Mouse (Mus musculus): Measurements from ENCODE around the gene Ccdc85c.
A peak's percentile ranks its signal among the peaks of the same experiment; 100 is the strongest.

The Ccdc85c gene

GRCm38 (mm10) chr12:108275508-108275890 lies 274 bp upstream of the Ccdc85c start:
- Histone ChIP-seq H3K36me3 (ENCODE audit: insufficient read depth, low read length) (peaks cover 34% of the 10 kb centered on the region), H3K4me1 (replicated peaks; ENCODE audit: low read depth, low read length) (peaks cover 74% of the 10 kb centered on the region), H3K27me3 (ENCODE audit: insufficient read depth, low read length) (peaks cover 65% of the 10 kb centered on the region), H3K9me3 (ENCODE audit: low read length) (no peaks in the 10 kb centered on the region), H3K4me3 (replicated peaks; ENCODE audit: low read length) (peak overlapping the region; percentile 85)
- no peak for TF ChIP-seq POU5F1 (IDR thresholded peaks at IDR 0.05; ENCODE audit: borderline replicate concordance, low read length)
- TF ChIP-seq CTCF (conservative IDR thresholded peaks at IDR 0.05; ENCODE audit: low read length), result no peak
- no peak for TF ChIP-seq NANOG (IDR thresholded peaks at IDR 0.05; ENCODE audit: borderline replicate concordance, low read length)

DNA sequence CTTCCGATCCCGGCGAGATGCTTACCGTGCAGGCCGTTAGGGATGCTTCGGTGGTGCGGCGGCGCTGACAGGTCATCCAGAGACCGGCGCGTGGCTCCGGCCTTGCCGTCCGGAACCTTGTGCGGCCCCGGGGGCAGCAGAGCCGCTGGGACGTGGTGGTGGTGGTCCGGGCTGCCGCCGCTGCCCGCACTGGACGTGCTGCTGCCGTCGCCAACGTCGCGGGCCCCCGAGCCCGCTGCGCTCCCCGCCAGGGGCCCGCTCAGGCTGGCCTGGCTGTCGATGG lies 971 bp downstream of the Ccdc85c start:
- Histone ChIP-seq H3K9me3 (ENCODE audit: low read length) (no peaks in the 10 kb centered on the region), H3K27me3 (ENCODE audit: insufficient read depth, low read length) (peaks cover 64% of the 10 kb centered on the region), H3K4me1 (replicated peaks; ENCODE audit: low read depth, low read length) (peaks cover 74% of the 10 kb centered on the region), H3K4me3 (replicated peaks; ENCODE audit: low read length) (peak overlapping the region; percentile 84), H3K36me3 (ENCODE audit: insufficient read depth, low read length) (peaks cover 43% of the 10 kb centered on the region)
- no peak for TF ChIP-seq CTCF (conservative IDR thresholded peaks at IDR 0.05; ENCODE audit: low read length)
- no peak for TF ChIP-seq POU5F1 (IDR thresholded peaks at IDR 0.05; ENCODE audit: borderline replicate concordance, low read length)
- TF ChIP-seq NANOG (IDR thresholded peaks at IDR 0.05; ENCODE audit: borderline replicate concordance, low read length), result no peak

GRCm38 (mm10) chr12:108273466-108274312 lies 1.5 kb downstream of the Ccdc85c start:
- Histone ChIP-seq H3K27me3 (ENCODE audit: insufficient read depth, low read length) (peaks cover 58% of the 10 kb centered on the region), H3K4me1 (replicated peaks; ENCODE audit: low read depth, low read length) (peaks cover 74% of the 10 kb centered on the region), H3K9me3 (ENCODE audit: low read length) (no peaks in the 10 kb centered on the region), H3K36me3 (ENCODE audit: insufficient read depth, low read length) (peaks cover 45% of the 10 kb centered on the region), H3K4me3 (replicated peaks; ENCODE audit: low read length) (peak overlapping the region; percentile 84)
- TF ChIP-seq CTCF (conservative IDR thresholded peaks at IDR 0.05; ENCODE audit: low read length), result no peak
- TF ChIP-seq POU5F1 (IDR thresholded peaks at IDR 0.05; ENCODE audit: borderline replicate concordance, low read length), result no peak
- no peak for TF ChIP-seq NANOG (IDR thresholded peaks at IDR 0.05; ENCODE audit: borderline replicate concordance, low read length)

GRCm38 (mm10) chr12:108272143-108272635 lies 3.0 kb downstream of the Ccdc85c start:
- Histone ChIP-seq H3K27me3 (ENCODE audit: insufficient read depth, low read length) (peaks cover 44% of the 10 kb centered on the region), H3K4me1 (replicated peaks; ENCODE audit: low read depth, low read length) (peaks cover 74% of the 10 kb centered on the region), H3K4me3 (replicated peaks; ENCODE audit: low read length) (no peak overlapping the region), H3K9me3 (ENCODE audit: low read length) (no peaks in the 10 kb centered on the region), H3K36me3 (ENCODE audit: insufficient read depth, low read length) (peaks cover 51% of the 10 kb centered on the region)
- TF ChIP-seq CTCF (conservative IDR thresholded peaks at IDR 0.05; ENCODE audit: low read length), result no peak
- TF ChIP-seq NANOG (IDR thresholded peaks at IDR 0.05; ENCODE audit: borderline replicate concordance, low read length), result no peak

GRCm38 (mm10) chr12:108271351-108272142 lies 3.7 kb downstream of the Ccdc85c start:
- TF ChIP-seq POU5F1 (IDR thresholded peaks at IDR 0.05; ENCODE audit: borderline replicate concordance, low read length) (no peak), CTCF (conservative IDR thresholded peaks at IDR 0.05; ENCODE audit: low read length) (no peak), NANOG (IDR thresholded peaks at IDR 0.05; ENCODE audit: borderline replicate concordance, low read length) (no peak)
- Histone ChIP-seq H3K4me3 (replicated peaks; ENCODE audit: low read length) (no peak overlapping the region), H3K27me3 (ENCODE audit: insufficient read depth, low read length) (peaks cover 37% of the 10 kb centered on the region)

DNA sequence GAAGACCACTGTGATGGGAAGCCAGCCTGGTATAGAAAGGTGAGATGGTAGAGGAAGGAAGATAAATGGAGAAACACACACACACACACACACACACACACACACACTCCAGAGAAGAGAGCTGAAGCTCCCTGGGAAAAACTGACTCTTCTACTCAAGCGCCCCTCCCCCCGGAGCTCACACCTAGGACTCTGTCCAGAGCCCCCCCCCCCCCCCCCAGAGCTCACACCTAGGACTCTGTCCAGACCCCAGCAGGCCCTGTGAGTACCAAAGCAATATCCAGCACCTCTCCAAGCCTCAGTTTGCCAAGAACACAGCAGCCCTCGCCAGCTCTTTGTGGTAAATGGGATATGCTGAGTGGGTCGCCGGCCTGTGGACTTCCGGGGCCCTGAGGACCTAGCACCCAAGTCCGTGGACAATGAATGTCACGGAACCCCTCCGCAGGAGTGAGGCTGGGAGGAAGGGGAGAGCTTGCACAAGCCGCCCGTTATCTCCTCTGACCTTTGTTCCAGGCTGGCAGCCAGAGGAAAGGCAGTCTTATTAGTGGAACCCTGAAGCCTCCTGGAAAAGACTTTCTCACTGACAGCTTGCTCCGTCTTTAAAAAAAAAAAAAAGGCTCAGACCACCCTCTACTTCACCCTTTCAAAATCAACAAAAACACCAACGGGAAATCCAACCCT lies 4.8 kb downstream of the Ccdc85c start:
- no peak for TF ChIP-seq POU5F1 (IDR thresholded peaks at IDR 0.05; ENCODE audit: borderline replicate concordance, low read length)
- TF ChIP-seq CTCF (conservative IDR thresholded peaks at IDR 0.05; ENCODE audit: low read length), result no peak
- TF ChIP-seq NANOG (IDR thresholded peaks at IDR 0.05; ENCODE audit: borderline replicate concordance, low read length), result no peak
- H3K4me1 ChIP-seq (replicated peaks; ENCODE audit: low read depth, low read length), result peaks cover 78% of the 10 kb centered on the region
- peaks cover 53% of the 10 kb centered on the region for H3K36me3 ChIP-seq (ENCODE audit: insufficient read depth, low read length)
- H3K9me3 ChIP-seq (ENCODE audit: low read length), result no peaks in the 10 kb centered on the region
- no peak overlapping the region for H3K4me3 ChIP-seq (replicated peaks; ENCODE audit: low read length)
- H3K27me3 ChIP-seq (ENCODE audit: insufficient read depth, low read length), result peaks cover 30% of the 10 kb centered on the region

More at GRCm38 (mm10) chr12:108271351-108272142, 3.7 kb downstream of the Ccdc85c start:
- no peaks in the 10 kb centered on the region for H3K9me3 ChIP-seq (ENCODE audit: low read length)
- peaks cover 74% of the 10 kb centered on the region for H3K4me1 ChIP-seq (replicated peaks; ENCODE audit: low read depth, low read length)
- H3K36me3 ChIP-seq (ENCODE audit: insufficient read depth, low read length), result peaks cover 53% of the 10 kb centered on the region

DNA sequence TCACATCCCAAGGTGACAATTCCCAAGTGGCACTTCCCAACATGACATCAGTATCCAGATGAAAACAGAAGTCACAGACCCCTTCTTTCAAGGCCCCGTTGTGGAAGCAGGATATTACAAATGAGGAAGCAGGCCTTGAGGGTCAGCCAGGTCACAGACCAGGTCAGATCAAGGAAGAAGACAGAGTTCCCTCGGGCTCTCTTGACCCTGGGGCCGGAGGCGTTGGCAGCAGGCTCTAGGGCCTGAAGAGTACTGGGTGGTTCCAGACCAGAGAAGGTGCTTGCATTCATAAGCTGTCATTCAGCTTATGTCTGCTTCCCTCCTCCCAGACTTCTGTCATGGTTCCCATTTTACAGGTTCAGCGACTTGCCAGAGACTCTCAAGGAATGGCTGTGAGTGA lies 5.5 kb downstream of the Ccdc85c start:
- no peak overlapping the region for H3K4me3 ChIP-seq (replicated peaks; ENCODE audit: low read length)
- TF ChIP-seq CTCF (conservative IDR thresholded peaks at IDR 0.05; ENCODE audit: low read length) (no peak), NANOG (IDR thresholded peaks at IDR 0.05; ENCODE audit: borderline replicate concordance, low read length) (no peak)
- peaks cover 53% of the 10 kb centered on the region for H3K36me3 ChIP-seq (ENCODE audit: insufficient read depth, low read length)
- no peaks in the 10 kb centered on the region for H3K9me3 ChIP-seq (ENCODE audit: low read length)
- peaks cover 79% of the 10 kb centered on the region for H3K4me1 ChIP-seq (replicated peaks; ENCODE audit: low read depth, low read length)
- peaks cover 30% of the 10 kb centered on the region for H3K27me3 ChIP-seq (ENCODE audit: insufficient read depth, low read length)

DNA sequence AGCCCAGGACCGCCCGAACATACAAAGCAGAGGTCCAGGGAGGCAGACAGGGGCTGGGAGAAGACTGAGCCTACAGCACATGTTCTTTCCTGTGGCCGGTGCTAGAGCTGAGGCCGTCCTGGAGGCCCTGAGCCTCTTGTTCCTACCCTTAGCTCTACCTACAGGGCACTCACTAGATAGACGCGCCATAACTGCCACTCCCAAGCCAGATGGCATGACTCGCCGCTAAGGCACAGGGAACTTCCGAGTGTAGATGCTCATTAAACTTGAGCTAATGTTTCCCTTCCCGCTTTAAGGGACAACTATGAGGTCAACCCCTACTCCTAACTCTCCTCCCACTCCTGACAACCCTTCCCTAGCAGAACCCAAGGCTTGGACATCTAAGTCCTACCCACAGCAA lies 6.3 kb downstream of the Ccdc85c start:
- H3K27me3 ChIP-seq (ENCODE audit: insufficient read depth, low read length), result peaks cover 27% of the 10 kb centered on the region
- H3K36me3 ChIP-seq (ENCODE audit: insufficient read depth, low read length), result peaks cover 53% of the 10 kb centered on the region
- no peak overlapping the region for H3K4me3 ChIP-seq (replicated peaks; ENCODE audit: low read length)
- no peaks in the 10 kb centered on the region for H3K9me3 ChIP-seq (ENCODE audit: low read length)
- H3K4me1 ChIP-seq (replicated peaks; ENCODE audit: low read depth, low read length), result peaks cover 77% of the 10 kb centered on the region
- TF ChIP-seq POU5F1 (IDR thresholded peaks at IDR 0.05; ENCODE audit: borderline replicate concordance, low read length), result no peak
- no peak for TF ChIP-seq CTCF (conservative IDR thresholded peaks at IDR 0.05; ENCODE audit: low read length)
- TF ChIP-seq NANOG (IDR thresholded peaks at IDR 0.05; ENCODE audit: borderline replicate concordance, low read length), result no peak
